Mouse (Mus musculus): ENCODE results near the gene Csnk1d.

DNA sequence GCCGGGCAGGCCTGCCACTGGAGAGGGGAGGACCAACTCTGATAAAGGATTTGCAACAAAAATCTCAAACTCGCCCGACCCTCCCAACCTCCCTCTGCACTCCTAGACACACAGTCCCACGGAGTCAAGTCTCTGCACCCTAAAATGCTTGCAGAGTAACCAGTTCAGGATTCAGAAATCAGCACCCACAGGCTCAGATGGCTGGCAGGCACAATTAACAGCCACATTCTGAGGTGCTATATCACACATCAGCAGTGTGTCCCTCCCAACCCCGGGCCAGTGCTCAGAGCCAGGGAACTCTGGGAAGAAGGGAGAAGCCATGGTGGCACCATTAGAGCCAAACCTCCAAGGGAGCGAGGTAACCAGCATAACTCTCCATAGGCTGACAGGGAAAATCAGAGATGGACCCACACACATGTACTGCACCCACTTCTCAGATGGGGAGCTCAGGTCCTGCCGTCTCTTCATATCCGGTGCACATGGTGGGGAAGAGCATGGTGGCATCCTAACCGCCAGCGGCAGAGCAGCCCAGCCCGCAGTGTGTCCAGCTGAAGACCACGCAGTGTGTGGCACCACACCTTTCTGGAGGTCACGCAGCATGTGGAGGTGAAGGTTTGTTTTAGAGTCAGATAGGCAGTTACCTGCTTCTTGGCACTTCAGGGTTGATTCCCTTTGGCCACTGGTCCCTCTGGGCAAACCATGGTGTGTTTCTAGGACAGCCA lies 28.9 kb downstream of the Csnk1d start:
- TF ChIP-seq EP300 (IDR thresholded peaks at IDR 0.05; ENCODE audit: low read depth) (no peak), CTCF (IDR thresholded peaks at IDR 0.05; ENCODE audit: low read depth) (no peak)

Measured in liver, embryonic 14.5 days (tissue).